Mouse (Mus musculus) mouse embryonic stem cell (cell line): ENCODE measurements around the gene B130006D01Rik.

Experiments
- in situ Hi-C, 2 experiments: fragments of 300-500 bp; cut with MboI; formaldehyde crosslinking; loops; 1 replicate in 1 of 2; 3 replicates in 1 of 2; pipeline ENCODE4 v1.14.3; 2019 to 2020; ENCODE audit warnings: low sequenced_read_pairs in 2 of 2, low pct_unique_long_range_greater_than_20kb in 1 of 2, mixed read lengths in 1 of 2; ENCODE audit not compliant: unreplicated experiment in 1 of 2

The B130006D01Rik gene

GRCm38 (mm10) chr11:95760521-95760920 is 37.1 kb downstream of the B130006D01Rik start:
- in situ Hi-C loops, result no loop called here

- in situ Hi-C loops, result no loop called here
These were observed 39.6 kb downstream of the B130006D01Rik start for GRCm38 (mm10) chr11:95762996-95763395.

GRCm38 (mm10) chr11:95764806-95765205 is 41.4 kb downstream of the B130006D01Rik start:
- in situ Hi-C loops, result no loop called here

- in situ Hi-C loops, result no loop called here
These were observed 41.9 kb downstream of the B130006D01Rik start for GRCm38 (mm10) chr11:95765334-95765733.

- in situ Hi-C loops, result no loop called here
These were observed 44.9 kb downstream of the B130006D01Rik start for GRCm38 (mm10) chr11:95768244-95768643.

- in situ Hi-C loops, result no loop called here
These were observed 45.8 kb downstream of the B130006D01Rik start for GRCm38 (mm10) chr11:95769208-95769607.

- in situ Hi-C loops, result no loop called here
These were observed 47.5 kb downstream of the B130006D01Rik start for GRCm38 (mm10) chr11:95770720-95771364.

- in situ Hi-C loops, result no loop called here
These were observed 48.3 kb downstream of the B130006D01Rik start for GRCm38 (mm10) chr11:95771665-95772064.

- in situ Hi-C loops, result no loop called here
These were observed 49.9 kb downstream of the B130006D01Rik start for GRCm38 (mm10) chr11:95773264-95773663.
